Mouse (Mus musculus): ENCODE measurements around the gene Pcnx2.

GRCm38 (mm10) chr8:125902521-125902920 is 4.4 kb upstream of the Pcnx2 start:
- no peak for TF ChIP-seq GATA1 (IDR thresholded peaks at IDR 0.05; ENCODE audit: borderline replicate concordance, low read length)
- no peak for TF ChIP-seq FLI1 (IDR thresholded peaks at IDR 0.05; ENCODE audit: low read length)
